Mouse (Mus musculus) embryo, embryonic 9.5 days (tissue): ENCODE measurements at regions not wholly inside any gene's neighbourhood (a gene's known extent, or its start where the extent isn't known, plus 50 kb on each side); places are given as distances from the start of the nearest gene placed in this dataset.

Experiments
- DNase-seq: peaks from one replicate; pipeline ENCODE4 v3.0.0-alpha.2; 2017; ENCODE audit errors: extremely low spot score

- DNase-seq = peak; percentile 75
Measured at GRCm38 (mm10) chr2:161341368-161341891, 232.6 kb upstream of the Chd6 start.

GRCm38 (mm10) chr2:161340291-161340690 is 231.4 kb upstream of the Chd6 start:
- no peak for DNase-seq

- DNase-seq = peak; percentile 67
Measured at GRCm38 (mm10) chr2:161339327-161340001, 230.6 kb upstream of the Chd6 start.

- no peak for DNase-seq
Measured at GRCm38 (mm10) chr2:161338953-161339326, 230.1 kb upstream of the Chd6 start.

- DNase-seq = no peak
Measured at GRCm38 (mm10) chr2:161332653-161333052, 223.8 kb upstream of the Chd6 start.

GRCm38 (mm10) chr2:161331850-161332365 is 223.0 kb upstream of the Chd6 start:
- DNase-seq = no peak

- DNase-seq = no peak
Measured at GRCm38 (mm10) chr2:161302796-161303195, 193.9 kb upstream of the Chd6 start.

GRCm38 (mm10) chr2:161268861-161269413 is 160.1 kb upstream of the Chd6 start:
- no peak for DNase-seq

- DNase-seq = no peak
Measured at GRCm38 (mm10) chr2:161266476-161266875, 157.6 kb upstream of the Chd6 start.

GRCm38 (mm10) chr2:161265211-161265610 is 156.3 kb upstream of the Chd6 start:
- no peak for DNase-seq

- DNase-seq = no peak
Measured at GRCm38 (mm10) chr2:161252761-161253160, 143.9 kb upstream of the Chd6 start.

GRCm38 (mm10) chr2:161241665-161242064 is 132.8 kb upstream of the Chd6 start:
- no peak for DNase-seq

- no peak for DNase-seq
Measured at GRCm38 (mm10) chr2:161237280-161237819, 128.5 kb upstream of the Chd6 start.

DNA sequence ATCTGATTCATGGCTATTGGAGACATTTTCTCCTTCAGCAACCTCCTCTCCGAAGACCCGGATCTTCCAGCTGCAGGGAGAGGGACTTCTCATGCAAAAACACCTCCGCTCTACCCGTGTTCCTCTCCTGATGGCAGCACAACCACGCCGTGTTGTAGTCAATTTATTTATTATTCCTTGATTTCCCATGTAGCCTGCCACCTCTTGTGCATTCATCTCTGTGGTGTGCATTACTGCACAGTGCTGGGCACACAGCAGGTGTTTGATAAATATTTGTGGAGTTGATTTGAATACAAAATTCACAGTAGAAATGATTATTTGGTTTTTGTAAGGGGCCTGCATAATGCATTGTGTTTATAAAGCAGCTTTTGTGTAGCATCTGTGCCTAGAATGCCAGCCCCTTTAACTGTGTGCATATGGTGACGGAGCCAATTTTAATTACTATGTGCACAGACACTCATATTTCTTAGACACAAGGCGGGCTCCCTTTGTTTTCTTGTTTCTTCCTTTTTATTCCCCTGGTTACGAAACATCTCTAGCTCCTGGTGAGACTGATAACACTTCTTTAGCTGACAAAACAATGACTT is 124.4 kb upstream of the Chd6 start:
- DNase-seq = no peak

GRCm38 (mm10) chr2:161231405-161231804 is 122.5 kb upstream of the Chd6 start:
- DNase-seq = no peak

DNA sequence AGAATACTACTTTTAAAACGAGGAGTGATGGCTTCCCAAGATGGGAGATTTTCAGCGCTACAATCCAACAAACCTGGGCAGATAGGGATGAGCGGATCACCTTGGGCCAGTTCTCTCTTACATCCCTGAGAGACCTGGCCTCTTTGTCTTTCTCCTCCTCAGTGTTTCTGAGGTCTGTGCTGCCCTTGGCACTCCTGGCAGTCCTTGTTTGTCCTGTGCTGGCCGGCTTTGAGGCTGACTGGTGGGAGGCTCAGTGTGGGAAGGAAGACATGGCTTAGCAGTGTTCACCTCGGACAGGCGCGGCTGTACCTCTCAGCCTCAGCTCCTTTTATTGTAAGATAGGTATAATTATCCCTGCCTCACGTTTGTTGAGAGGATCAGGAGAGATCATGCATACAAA is 106.9 kb upstream of the Chd6 start:
- no peak for DNase-seq

DNA sequence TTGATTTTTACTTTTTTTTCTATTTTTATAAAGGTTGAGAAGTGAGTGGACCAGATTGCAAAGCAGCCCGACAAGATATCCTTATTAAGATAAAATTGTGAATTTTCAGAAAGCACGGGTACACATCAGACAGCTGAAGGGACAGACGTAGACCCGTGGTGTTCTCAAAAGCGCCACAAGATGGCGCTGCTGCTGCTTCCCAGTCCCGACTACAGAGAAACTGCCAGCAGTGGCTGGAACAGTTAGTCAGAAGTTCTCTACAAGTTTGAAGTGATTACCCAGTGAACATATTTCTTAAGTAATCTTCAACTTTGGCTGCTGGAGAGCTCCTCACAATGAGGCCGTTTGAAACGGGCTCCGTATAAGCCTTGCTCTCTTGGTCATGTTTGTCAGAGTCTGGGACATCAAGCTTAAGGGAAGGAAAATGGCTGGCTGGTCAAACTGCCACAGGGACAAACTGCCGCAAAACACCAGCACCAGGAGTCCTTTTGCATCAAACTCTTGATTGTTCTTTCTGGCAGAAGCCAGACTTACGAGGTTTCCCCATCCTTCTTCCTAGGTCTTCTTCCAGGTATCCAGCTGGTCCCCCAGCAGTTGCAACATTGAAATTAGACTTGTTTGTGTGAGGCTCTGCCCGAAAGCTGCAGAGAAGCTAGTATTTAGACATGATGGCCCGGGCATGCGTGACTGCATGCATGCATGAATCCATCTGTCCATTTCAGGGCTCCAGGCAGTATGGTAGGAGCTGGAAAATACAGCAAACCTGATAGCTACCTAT is 106.0 kb upstream of the Chd6 start:
- peak; percentile 72 for DNase-seq

- DNase-seq = no peak
Measured at GRCm38 (mm10) chr2:161212322-161212882, 103.5 kb upstream of the Chd6 start.

DNA sequence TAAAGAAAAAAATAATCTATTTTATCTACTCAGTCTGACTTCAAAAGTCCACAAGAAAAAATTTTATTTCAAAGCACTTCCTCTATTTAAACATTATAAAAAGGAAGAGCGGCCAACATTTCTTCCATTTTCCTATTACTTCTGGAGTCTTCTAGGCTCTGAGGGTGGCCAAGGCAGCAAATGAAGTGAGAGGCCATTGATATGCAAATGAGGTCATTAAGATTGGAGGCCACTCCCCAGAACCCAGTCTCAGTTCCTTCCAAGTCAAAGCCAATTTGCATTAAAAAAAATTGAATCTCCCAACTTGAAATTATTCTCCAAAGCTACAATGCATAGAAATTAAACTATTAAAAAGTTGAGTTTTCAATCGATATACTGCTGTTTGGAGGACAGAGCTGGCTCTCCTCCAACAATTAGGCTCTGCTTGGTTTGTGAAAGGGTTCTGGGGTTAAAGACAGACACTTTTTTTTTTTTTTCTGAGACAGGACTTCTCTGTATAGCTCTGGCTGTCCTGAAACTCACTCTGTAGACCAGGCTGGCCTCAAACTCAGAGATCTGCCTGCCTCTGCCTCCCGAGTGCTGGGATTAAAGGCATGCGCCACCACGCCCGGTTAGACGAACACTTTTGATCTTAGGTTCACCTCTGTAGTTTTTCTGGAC is 88.0 kb upstream of the Chd6 start:
- DNase-seq = no peak

GRCm38 (mm10) chr2:161187516-161187915 is 78.6 kb upstream of the Chd6 start:
- DNase-seq = no peak

- DNase-seq = no peak
Measured at GRCm38 (mm10) chr2:161185122-161185521, 76.2 kb upstream of the Chd6 start.
